Mouse (Mus musculus): ENCODE results near the gene Dcps. TPM values are rescaled to one million over a fixed set of nuclear protein-coding genes. Genes with fewer than 3 reads are reported as not detected.

Dcps gene
- polyA plus RNA-seq, 1 experiment from 2014 or later = 64.6 TPM

- Histone ChIP-seq H3K27ac (no peak overlapping the region), H3K9ac (ENCODE audit: low read depth, low read length) (no peak overlapping the region), H3K4me1 (replicated peaks; ENCODE audit: insufficient read depth, low read length) (no peaks in the 10 kb centered on the region), H3K36me3 (ENCODE audit: insufficient read depth, low read length) (peaks cover 8% of the 10 kb centered on the region), H3K9me3 (replicated peaks; ENCODE audit: low read length) (no peaks in the 10 kb centered on the region), H3K4me2 (ENCODE audit: low read length) (no peak overlapping the region), H3K27me3 (ENCODE audit: insufficient read depth, low read length) (no peaks in the 10 kb centered on the region), H3K4me3 (replicated peaks; ENCODE audit: low read depth, low read length) (no peak overlapping the region)
- 73% methylated on average over 2 of the region's 2 CpGs for WGBS
- ATAC-seq (replicated peaks; ENCODE audit: low FRiP score, low read depth) = no peak
- TF ChIP-seq CTCF (IDR thresholded peaks at IDR 0.05; ENCODE audit: low read depth) = no peak
- DNase-seq (ENCODE audit: low spot score) = no peak
These were observed 7.0 kb upstream of the Dcps start for GRCm38 (mm10) chr9:35182832-35183231.

- no peaks in the 10 kb centered on the region for H3K36me3 ChIP-seq (ENCODE audit: insufficient read depth, low read length)
- 51% methylated on average over 14 of the region's 14 CpGs for WGBS
- H3K4me2 ChIP-seq (ENCODE audit: low read length) = peak overlapping the region; percentile 91
- no peaks in the 10 kb centered on the region for H3K9me3 ChIP-seq (replicated peaks; ENCODE audit: low read length)
- peak overlapping the region; percentile 51 for H3K4me3 ChIP-seq (replicated peaks; ENCODE audit: low read depth, low read length)
- ATAC-seq (replicated peaks; ENCODE audit: low FRiP score, low read depth) = no peak; the same call in 1 of the 2 replicates
- H3K27ac ChIP-seq = peak overlapping the region; percentile 66; the same call in 1 of the 2 replicates
- DNase-seq (ENCODE audit: low spot score) = no peak
- no peak for TF ChIP-seq CTCF (IDR thresholded peaks at IDR 0.05; ENCODE audit: low read depth)
- H3K4me1 ChIP-seq (replicated peaks; ENCODE audit: insufficient read depth, low read length) = 0 out of 2 replicates have a peak, but pooled peaks cover 5% of the 10 kb centered on the region
- no peaks in the 10 kb centered on the region for H3K27me3 ChIP-seq (ENCODE audit: insufficient read depth, low read length)
- peak overlapping the region; percentile 45; the same call in 1 of the 2 replicates for H3K9ac ChIP-seq (ENCODE audit: low read depth, low read length)
These were observed 331 bp upstream of the Dcps start for GRCm38 (mm10) chr9:35176124-35176659.

- H3K9ac ChIP-seq (ENCODE audit: low read depth, low read length) = no peak overlapping the region
- no peak for TF ChIP-seq CTCF (IDR thresholded peaks at IDR 0.05; ENCODE audit: low read depth)
- ATAC-seq (replicated peaks; ENCODE audit: low FRiP score, low read depth) = no peak
- H3K27me3 ChIP-seq (ENCODE audit: insufficient read depth, low read length) = no peaks in the 10 kb centered on the region
- DNase-seq (ENCODE audit: low spot score) = no peak
- 92% methylated on average over 1 of the region's 1 CpGs for WGBS
- no peaks in the 10 kb centered on the region for H3K36me3 ChIP-seq (ENCODE audit: insufficient read depth, low read length)
- no peak overlapping the region for H3K4me3 ChIP-seq (replicated peaks; ENCODE audit: low read depth, low read length)
- 0 out of 2 replicates have a peak, but pooled peaks cover 5% of the 10 kb centered on the region for H3K4me1 ChIP-seq (replicated peaks; ENCODE audit: insufficient read depth, low read length)
- H3K4me2 ChIP-seq (ENCODE audit: low read length) = no peak overlapping the region
- H3K9me3 ChIP-seq (replicated peaks; ENCODE audit: low read length) = no peaks in the 10 kb centered on the region
- no peak overlapping the region for H3K27ac ChIP-seq
These were observed 2.5 kb downstream of the Dcps start for GRCm38 (mm10) chr9:35173331-35173730.

GRCm38 (mm10) chr9:35170071-35170470 lies 5.8 kb downstream of the Dcps start:
- Histone ChIP-seq H3K36me3 (ENCODE audit: insufficient read depth, low read length) (no peaks in the 10 kb centered on the region), H3K27ac (no peak overlapping the region), H3K9ac (ENCODE audit: low read depth, low read length) (no peak overlapping the region), H3K27me3 (ENCODE audit: insufficient read depth, low read length) (no peaks in the 10 kb centered on the region), H3K4me3 (replicated peaks; ENCODE audit: low read depth, low read length) (no peak overlapping the region), H3K9me3 (replicated peaks; ENCODE audit: low read length) (no peaks in the 10 kb centered on the region), H3K4me1 (replicated peaks; ENCODE audit: insufficient read depth, low read length) (0 out of 2 replicates have a peak, but pooled peaks cover 4% of the 10 kb centered on the region), H3K4me2 (ENCODE audit: low read length) (no peak overlapping the region)
- WGBS = 89% methylated on average over 7 of the region's 7 CpGs
- no peak for ATAC-seq (replicated peaks; ENCODE audit: low FRiP score, low read depth)
- TF ChIP-seq CTCF (IDR thresholded peaks at IDR 0.05; ENCODE audit: low read depth) = no peak
- DNase-seq (ENCODE audit: low spot score) = no peak

GRCm38 (mm10) chr9:35166798-35167635 lies 8.8 kb downstream of the Dcps start:
- ATAC-seq (replicated peaks; ENCODE audit: low FRiP score, low read depth) (peak; percentile 53; the same call in 1 of the 2 replicates), DNase-seq (ENCODE audit: low spot score) (no peak)
- Histone ChIP-seq H3K4me1 (replicated peaks; ENCODE audit: insufficient read depth, low read length) (no peaks in the 10 kb centered on the region), H3K4me3 (replicated peaks; ENCODE audit: low read depth, low read length) (no peak overlapping the region), H3K4me2 (ENCODE audit: low read length) (no peak overlapping the region), H3K9ac (ENCODE audit: low read depth, low read length) (no peak overlapping the region), H3K27ac (no peak overlapping the region), H3K36me3 (ENCODE audit: insufficient read depth, low read length) (no peaks in the 10 kb centered on the region), H3K27me3 (ENCODE audit: insufficient read depth, low read length) (no peaks in the 10 kb centered on the region), H3K9me3 (replicated peaks; ENCODE audit: low read length) (no peaks in the 10 kb centered on the region)
- 0 out of 2 replicates have a peak, but pooled peaks have one; percentile 18 for TF ChIP-seq CTCF (IDR thresholded peaks at IDR 0.05; ENCODE audit: low read depth)
- WGBS = 57% methylated on average over 9 of the region's 9 CpGs

DNA sequence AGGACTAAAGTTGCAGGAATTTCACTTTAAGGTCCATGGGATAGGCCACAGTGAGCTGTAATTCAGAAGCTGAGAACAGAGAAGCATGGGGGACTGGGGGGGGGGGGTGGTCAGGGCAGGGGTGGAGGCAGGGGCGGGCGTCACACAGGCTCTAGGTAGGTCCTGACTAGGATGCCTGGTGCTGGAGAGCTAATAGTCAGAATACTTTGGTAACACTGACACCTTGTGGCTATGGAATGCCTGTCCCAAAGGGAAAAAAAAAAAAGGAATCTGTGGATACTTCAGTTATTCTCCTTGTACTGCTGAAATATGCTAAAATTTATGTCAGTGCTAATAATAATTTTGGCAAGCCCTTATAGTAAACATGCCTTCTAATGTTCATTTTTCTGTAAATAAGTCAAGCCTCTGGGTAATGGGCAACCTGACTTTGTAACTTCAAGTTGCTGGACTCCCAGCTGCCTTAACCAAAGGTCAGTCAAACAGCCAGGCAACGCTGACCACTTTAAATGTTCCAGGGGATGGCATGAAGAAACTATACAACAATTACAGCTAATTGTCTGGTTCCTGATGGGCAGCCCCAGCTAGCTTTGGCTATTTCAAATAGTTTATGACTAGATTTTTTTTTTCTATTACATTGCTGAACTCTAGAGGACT lies 9.6 kb downstream of the Dcps start:
- TF ChIP-seq CTCF (IDR thresholded peaks at IDR 0.05; ENCODE audit: low read depth) = peak; percentile 72
- no peak overlapping the region for H3K4me2 ChIP-seq (ENCODE audit: low read length)
- no peaks in the 10 kb centered on the region for H3K27me3 ChIP-seq (ENCODE audit: insufficient read depth, low read length)
- no peak overlapping the region for H3K4me3 ChIP-seq (replicated peaks; ENCODE audit: low read depth, low read length)
- no peaks in the 10 kb centered on the region for H3K36me3 ChIP-seq (ENCODE audit: insufficient read depth, low read length)
- WGBS = 16% methylated on average over 3 of the region's 3 CpGs
- ATAC-seq (replicated peaks; ENCODE audit: low FRiP score, low read depth) (peak; percentile 65), DNase-seq (ENCODE audit: low spot score) (peak; percentile 87)
- no peaks in the 10 kb centered on the region for H3K9me3 ChIP-seq (replicated peaks; ENCODE audit: low read length)
- no peak overlapping the region for H3K9ac ChIP-seq (ENCODE audit: low read depth, low read length)
- no peaks in the 10 kb centered on the region for H3K4me1 ChIP-seq (replicated peaks; ENCODE audit: insufficient read depth, low read length)
- no peak overlapping the region for H3K27ac ChIP-seq
